Mouse (Mus musculus): Measurements from ENCODE around the gene Rchy1. TPM values are rescaled to one million over a fixed set of nuclear protein-coding genes. Genes with fewer than 3 reads are reported as not detected.

Rchy1 gene
- polyA plus RNA-seq, 1 experiment from 2014 or later, result 45.8 TPM

DNA sequence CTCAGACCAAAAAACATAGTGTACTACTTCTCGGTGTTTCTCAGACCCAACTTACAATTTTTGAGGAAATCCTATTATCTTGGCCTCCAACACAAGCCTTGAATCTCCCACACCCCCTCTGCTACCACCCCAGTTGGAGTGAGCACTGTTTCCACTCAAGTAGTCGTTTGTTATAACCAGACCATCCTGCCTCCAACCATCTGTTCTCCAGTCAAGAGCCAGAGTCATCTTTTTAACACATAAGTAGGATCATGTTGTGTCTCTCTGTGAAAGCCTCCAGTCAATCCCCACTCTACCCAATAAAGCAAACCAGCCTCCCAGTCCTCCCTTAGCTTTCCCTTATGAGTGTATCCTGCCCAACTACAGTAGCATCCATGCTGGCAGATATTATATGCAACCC is 20.6 kb upstream of the Rchy1 start:
- no peak overlapping the region for H3K9ac ChIP-seq
- 50% methylated on average over 2 of the region's 2 CpGs for WGBS (ENCODE audit: insufficient replicate concordance)
- no peak overlapping the region for H3K4me2 ChIP-seq
- no peaks in the 10 kb centered on the region for H3K27me3 ChIP-seq (replicated peaks)
- no peaks in the 10 kb centered on the region for H3K36me3 ChIP-seq
- H3K4me1 ChIP-seq, result no peaks in the 10 kb centered on the region
- ATAC-seq, result no peak
- no peak overlapping the region for H3K27ac ChIP-seq
- H3K9me3 ChIP-seq (replicated peaks), result no peaks in the 10 kb centered on the region
- H3K4me3 ChIP-seq, result no peak overlapping the region

DNA sequence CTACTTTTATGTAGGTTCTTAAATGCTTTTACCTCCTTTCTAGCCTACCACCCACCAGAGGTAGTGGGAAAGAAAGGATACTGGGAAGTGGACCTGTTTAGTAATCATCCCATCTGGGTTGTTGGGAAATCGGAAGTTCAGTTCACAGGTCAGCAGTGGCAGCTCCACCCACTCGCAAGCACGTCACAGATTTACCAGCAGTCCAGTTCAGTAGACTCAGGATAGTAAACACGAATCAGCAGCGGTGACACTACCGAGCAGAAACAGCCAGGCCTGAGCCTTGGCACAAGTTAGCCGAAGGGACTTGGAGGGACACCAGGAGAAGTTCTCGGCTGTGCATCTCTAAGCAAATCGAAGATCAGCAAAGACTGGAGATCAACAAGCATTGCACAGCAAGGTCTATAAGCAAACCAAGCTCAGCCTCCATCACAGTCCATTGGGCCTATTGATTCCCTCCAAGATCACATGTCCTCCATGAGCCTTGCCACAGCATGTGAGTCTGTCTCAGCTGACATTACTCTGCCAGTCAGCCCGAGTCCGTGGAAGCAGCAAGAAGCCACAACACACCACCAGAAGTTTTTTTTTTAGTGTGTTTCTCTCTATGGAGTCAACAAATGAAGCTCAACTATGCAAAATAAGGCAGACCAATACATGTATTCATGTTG is 18.4 kb upstream of the Rchy1 start:
- Histone ChIP-seq H3K9me3 (replicated peaks) (no peaks in the 10 kb centered on the region), H3K36me3 (no peaks in the 10 kb centered on the region), H3K27me3 (replicated peaks) (no peaks in the 10 kb centered on the region), H3K4me3 (no peak overlapping the region), H3K4me2 (no peak overlapping the region), H3K4me1 (no peaks in the 10 kb centered on the region), H3K9ac (no peak overlapping the region), H3K27ac (no peak overlapping the region)
- WGBS (ENCODE audit: insufficient replicate concordance), result 69% methylated on average over 11 of the region's 11 CpGs
- no peak for ATAC-seq

GRCm38 (mm10) chr5:91977397-91977770 is 14.5 kb upstream of the Rchy1 start:
- Histone ChIP-seq H3K9me3 (replicated peaks) (no peaks in the 10 kb centered on the region), H3K4me3 (no peak overlapping the region), H3K36me3 (no peaks in the 10 kb centered on the region), H3K27ac (no peak overlapping the region), H3K4me2 (no peak overlapping the region), H3K4me1 (no peaks in the 10 kb centered on the region), H3K27me3 (replicated peaks) (no peaks in the 10 kb centered on the region), H3K9ac (no peak overlapping the region)
- WGBS (ENCODE audit: insufficient replicate concordance), result 46% methylated on average over 2 of the region's 2 CpGs
- no peak for ATAC-seq

GRCm38 (mm10) chr5:91976566-91977396 is 13.9 kb upstream of the Rchy1 start:
- Histone ChIP-seq H3K27ac (no peak overlapping the region), H3K4me2 (no peak overlapping the region), H3K9ac (no peak overlapping the region), H3K9me3 (replicated peaks) (no peaks in the 10 kb centered on the region), H3K27me3 (replicated peaks) (no peaks in the 10 kb centered on the region), H3K4me3 (no peak overlapping the region), H3K4me1 (no peaks in the 10 kb centered on the region), H3K36me3 (no peaks in the 10 kb centered on the region; the same call in 1 of the 2 replicates)
- no peak for ATAC-seq
- WGBS (ENCODE audit: insufficient replicate concordance), result 58% methylated on average over 10 of the region's 10 CpGs

DNA sequence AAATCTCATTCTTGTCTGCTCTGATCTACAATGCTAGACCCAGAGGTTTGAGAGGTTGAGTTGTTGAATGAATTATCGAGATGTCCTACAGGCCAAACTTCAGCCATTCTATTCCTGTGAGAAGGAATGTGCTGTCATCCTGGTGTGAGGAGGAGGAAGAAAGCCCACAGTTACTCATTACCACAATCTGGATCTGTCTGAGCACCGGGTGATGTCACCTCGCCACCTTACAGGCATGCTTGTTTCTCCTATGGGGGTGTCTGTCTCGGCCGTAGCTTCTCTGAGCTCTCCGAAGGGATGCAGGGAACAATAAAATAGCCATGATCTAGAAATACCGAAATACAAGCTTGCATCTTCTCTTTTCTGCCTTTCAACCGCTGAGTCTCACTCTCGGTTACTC is 12.9 kb upstream of the Rchy1 start:
- ATAC-seq, result no peak
- 80% methylated on average over 9 of the region's 9 CpGs for WGBS (ENCODE audit: insufficient replicate concordance)
- Histone ChIP-seq H3K27ac (no peak overlapping the region), H3K27me3 (replicated peaks) (no peaks in the 10 kb centered on the region), H3K9ac (no peak overlapping the region), H3K4me1 (no peaks in the 10 kb centered on the region), H3K4me2 (no peak overlapping the region), H3K4me3 (no peak overlapping the region), H3K36me3 (no peaks in the 10 kb centered on the region; the same call in 1 of the 2 replicates), H3K9me3 (replicated peaks) (no peaks in the 10 kb centered on the region)

GRCm38 (mm10) chr5:91974002-91974401 is 11.1 kb upstream of the Rchy1 start:
- Histone ChIP-seq H3K4me3 (no peak overlapping the region), H3K4me2 (no peak overlapping the region), H3K27ac (no peak overlapping the region), H3K36me3 (peaks cover 12% of the 10 kb centered on the region; the same call in 1 of the 2 replicates), H3K4me1 (no peaks in the 10 kb centered on the region), H3K9ac (no peak overlapping the region), H3K27me3 (replicated peaks) (no peaks in the 10 kb centered on the region), H3K9me3 (replicated peaks) (no peaks in the 10 kb centered on the region)
- no peak for ATAC-seq
- 56% methylated on average over 7 of the region's 7 CpGs for WGBS (ENCODE audit: insufficient replicate concordance)

GRCm38 (mm10) chr5:91972046-91972445 is 9.2 kb upstream of the Rchy1 start:
- ATAC-seq, result no peak
- H3K9me3 ChIP-seq (replicated peaks), result no peaks in the 10 kb centered on the region
- WGBS (ENCODE audit: insufficient replicate concordance), result 83% methylated on average over 3 of the region's 3 CpGs
- no peak overlapping the region for H3K4me2 ChIP-seq
- no peaks in the 10 kb centered on the region for H3K27me3 ChIP-seq (replicated peaks)
- no peak overlapping the region for H3K4me3 ChIP-seq
- no peak overlapping the region for H3K9ac ChIP-seq
- H3K4me1 ChIP-seq, result no peaks in the 10 kb centered on the region
- H3K36me3 ChIP-seq, result peaks cover 16% of the 10 kb centered on the region; the same call in 1 of the 2 replicates
- no peak overlapping the region for H3K27ac ChIP-seq

DNA sequence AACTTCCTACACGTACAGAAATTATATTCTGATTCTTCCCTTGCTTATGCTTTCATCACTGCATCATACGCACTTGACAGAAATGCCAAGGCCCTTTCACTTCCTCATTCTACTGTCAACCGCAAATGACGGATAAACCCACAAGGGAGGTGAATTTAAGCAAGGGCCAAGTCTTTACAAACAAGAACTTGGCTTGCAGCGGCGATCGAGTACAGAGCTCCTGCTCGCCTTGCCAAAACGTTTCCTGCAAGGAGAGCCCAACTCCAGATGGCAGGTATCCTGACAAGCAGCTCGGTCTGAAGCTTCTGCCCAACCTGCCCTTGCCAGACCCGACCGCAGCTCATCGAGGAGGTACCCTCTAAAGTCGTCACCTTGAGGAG is 619 bp downstream of the Rchy1 start:
- Histone ChIP-seq H3K9ac (peak overlapping the region; percentile 87), H3K4me2 (peak overlapping the region; percentile 76), H3K27me3 (replicated peaks) (no peaks in the 10 kb centered on the region), H3K9me3 (replicated peaks) (no peaks in the 10 kb centered on the region), H3K36me3 (peaks cover 23% of the 10 kb centered on the region), H3K4me3 (peak overlapping the region; percentile 80), H3K27ac (peak overlapping the region; percentile 96), H3K4me1 (peaks cover 56% of the 10 kb centered on the region)
- ATAC-seq, result no peak
- whole genome bisulfite sequencing (ENCODE audit: insufficient replicate concordance), result under 1% methylated on average over 14 of the region's 14 CpGs

GRCm38 (mm10) chr5:91961370-91961769 is 1.5 kb downstream of the Rchy1 start:
- H3K27ac ChIP-seq, result peak overlapping the region; percentile 96
- no peak for ATAC-seq
- H3K9ac ChIP-seq, result peak overlapping the region; percentile 87
- H3K4me1 ChIP-seq, result peaks cover 58% of the 10 kb centered on the region
- H3K36me3 ChIP-seq, result peaks cover 32% of the 10 kb centered on the region
- 58% methylated on average over 1 of the region's 1 CpGs for WGBS (ENCODE audit: insufficient replicate concordance)
- H3K9me3 ChIP-seq (replicated peaks), result no peaks in the 10 kb centered on the region
- peak overlapping the region; percentile 80 for H3K4me3 ChIP-seq
- no peaks in the 10 kb centered on the region for H3K27me3 ChIP-seq (replicated peaks)
- peak overlapping the region; percentile 76 for H3K4me2 ChIP-seq

DNA sequence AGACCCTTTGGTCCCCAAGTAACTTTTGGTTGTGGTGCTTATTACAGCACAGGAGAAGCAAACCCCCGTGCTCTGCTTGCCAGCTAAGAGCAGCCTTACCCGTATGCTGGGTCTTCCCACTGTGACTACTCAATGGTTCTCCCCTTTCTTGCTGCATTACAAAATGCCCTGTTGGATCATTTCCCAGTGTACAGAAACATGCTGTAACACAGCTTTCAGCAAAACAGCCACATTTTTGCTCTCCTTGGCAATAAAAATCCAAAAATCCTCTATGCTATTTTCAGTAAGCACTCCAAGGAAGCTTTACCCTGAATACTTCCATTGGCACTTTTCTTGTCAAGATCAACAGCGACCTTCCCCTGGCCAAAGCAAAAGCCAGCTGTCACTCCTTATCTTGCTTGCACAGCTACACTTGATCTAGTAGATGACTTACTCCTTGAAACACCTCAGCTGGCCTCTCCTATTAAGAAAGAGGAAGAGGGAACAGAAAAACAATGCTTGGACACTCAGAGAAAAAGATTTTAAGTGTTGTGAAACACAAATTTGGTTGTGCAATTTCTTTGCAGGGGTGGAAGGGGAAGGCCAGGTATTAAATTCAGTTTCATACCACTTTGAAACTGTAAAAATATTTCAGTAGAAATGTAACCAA is 2.1 kb downstream of the Rchy1 start:
- ATAC-seq, result peak; percentile 69
- Histone ChIP-seq H3K27ac (peak overlapping the region; percentile 96), H3K4me3 (peak overlapping the region; percentile 80), H3K4me1 (peaks cover 58% of the 10 kb centered on the region), H3K4me2 (peak overlapping the region; percentile 76), H3K36me3 (peaks cover 35% of the 10 kb centered on the region), H3K27me3 (replicated peaks) (no peaks in the 10 kb centered on the region), H3K9me3 (replicated peaks) (no peaks in the 10 kb centered on the region), H3K9ac (peak overlapping the region; percentile 87)
- WGBS (ENCODE audit: insufficient replicate concordance), result 26% methylated on average over 3 of the region's 3 CpGs

DNA sequence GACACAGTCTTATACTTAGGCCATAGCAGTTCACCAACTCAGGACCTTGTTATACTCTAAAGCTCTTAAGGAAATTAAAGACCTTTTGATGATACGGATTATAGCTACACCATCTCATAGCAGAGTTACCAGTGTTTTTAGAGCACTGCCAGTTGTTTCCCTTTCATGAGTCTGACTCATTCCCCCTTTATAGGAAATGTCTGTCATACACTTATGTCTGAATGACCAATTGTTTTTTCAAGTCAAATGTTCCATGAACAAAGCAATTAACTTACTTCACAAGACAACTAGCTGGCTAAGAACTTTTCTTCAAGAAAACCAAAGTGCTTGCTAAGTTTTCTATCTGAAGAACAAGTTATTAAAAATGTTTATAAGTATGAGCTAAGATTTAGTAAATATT is 2.9 kb downstream of the Rchy1 start:
- Histone ChIP-seq H3K27me3 (replicated peaks) (no peaks in the 10 kb centered on the region), H3K9ac (peak overlapping the region; percentile 87), H3K36me3 (peaks cover 35% of the 10 kb centered on the region), H3K9me3 (replicated peaks) (no peaks in the 10 kb centered on the region), H3K4me3 (peak overlapping the region; percentile 80), H3K4me2 (peak overlapping the region; percentile 76), H3K4me1 (peaks cover 58% of the 10 kb centered on the region), H3K27ac (peak overlapping the region; percentile 96)
- 84% methylated on average over 1 of the region's 1 CpGs for WGBS (ENCODE audit: insufficient replicate concordance)
- no peak for ATAC-seq

DNA sequence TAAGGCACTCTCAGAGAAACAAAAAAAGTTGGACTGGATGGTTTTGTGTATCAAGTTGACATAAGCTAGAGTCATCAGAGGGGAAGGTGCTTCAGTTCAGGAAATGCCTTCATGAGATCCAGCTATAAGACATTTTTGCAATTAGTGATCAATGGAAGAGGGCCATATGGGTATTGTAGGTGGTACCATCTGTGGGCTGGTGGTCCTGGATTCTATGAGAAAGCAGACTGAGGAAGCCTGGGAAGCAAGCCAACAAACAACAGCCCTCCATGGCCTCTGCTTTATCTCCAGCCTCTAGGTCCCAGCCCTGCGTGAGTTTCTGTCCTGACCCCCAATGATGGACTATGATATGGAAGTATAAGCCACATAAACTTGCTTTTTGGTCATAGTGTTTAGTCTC is 3.8 kb downstream of the Rchy1 start:
- 39% methylated on average over 1 of the region's 1 CpGs for WGBS (ENCODE audit: insufficient replicate concordance)
- Histone ChIP-seq H3K27me3 (replicated peaks) (no peaks in the 10 kb centered on the region), H3K9me3 (replicated peaks) (no peaks in the 10 kb centered on the region), H3K4me1 (peaks cover 56% of the 10 kb centered on the region), H3K4me3 (no peak overlapping the region), H3K27ac (peak overlapping the region; percentile 47), H3K4me2 (peak overlapping the region; percentile 33), H3K9ac (no peak overlapping the region), H3K36me3 (peaks cover 44% of the 10 kb centered on the region)
- no peak for ATAC-seq
